ENCODE assay signal across 25 mouse cellular contexts in the genomic region with DNA sequence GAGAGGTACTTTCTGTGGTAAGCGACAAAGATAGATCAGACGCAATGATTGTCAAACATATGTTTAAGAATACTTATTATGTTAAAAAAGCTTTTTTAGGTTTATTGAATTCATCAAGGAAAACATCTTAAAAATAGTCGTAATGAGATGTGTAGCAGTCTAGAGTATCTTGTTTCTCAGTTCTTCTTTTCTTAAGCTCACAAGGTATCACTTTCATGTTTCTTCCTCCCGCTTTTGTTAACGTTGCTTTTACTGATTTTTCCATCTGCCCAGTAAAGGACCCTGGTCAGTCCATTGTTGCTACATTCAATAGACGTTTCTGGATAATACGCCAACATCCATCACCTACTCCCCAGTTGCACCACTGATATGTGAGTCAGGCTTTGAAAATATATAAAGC.
"Had no signal": no experiment of that assay in that cellular context is flagged by ENCODE, and none has a peak within 500 bp of the region (broad histone marks: within the 10 kb centered on the region; RNA-seq: fewer than 3 reads in every experiment).

No protein-coding gene starts in this region.

- H3K4me1 ChIP-seq: embryonic facial prominence, embryonic 10.5 days; embryonic facial prominence, embryonic 12.5 days; embryonic facial prominence, embryonic 13.5 days; embryonic facial prominence, embryonic 15.5 days; forebrain, embryonic 10.5 days; forebrain, embryonic 12.5 days; forebrain, embryonic 13.5 days; forebrain, embryonic 15.5 days; heart, embryonic 10.5 days had no signal

- H3K27me3 ChIP-seq: embryonic facial prominence, embryonic 12.5 days; embryonic facial prominence, embryonic 13.5 days; embryonic facial prominence, embryonic 15.5 days; forebrain, embryonic 12.5 days; forebrain, embryonic 13.5 days; forebrain, embryonic 15.5 days had no signal

- H3K36me3 ChIP-seq: embryonic facial prominence, embryonic 10.5 days; embryonic facial prominence, embryonic 12.5 days; embryonic facial prominence, embryonic 13.5 days; embryonic facial prominence, embryonic 15.5 days; forebrain, embryonic 10.5 days; forebrain, embryonic 12.5 days; forebrain, embryonic 15.5 days; heart, embryonic 10.5 days had no signal

- H3K9me3 ChIP-seq: embryonic facial prominence, embryonic 10.5 days; embryonic facial prominence, embryonic 12.5 days; embryonic facial prominence, embryonic 13.5 days; embryonic facial prominence, embryonic 15.5 days; forebrain, embryonic 10.5 days; forebrain, embryonic 12.5 days; forebrain, embryonic 13.5 days; forebrain, embryonic 15.5 days; heart, embryonic 10.5 days had no signal

- H3K9ac ChIP-seq: embryonic facial prominence, embryonic 12.5 days; embryonic facial prominence, embryonic 13.5 days; embryonic facial prominence, embryonic 15.5 days; forebrain, embryonic 12.5 days; forebrain, embryonic 13.5 days; forebrain, embryonic 15.5 days; forebrain, postnatal 0 days had no signal

- H3K4me3 ChIP-seq: embryonic facial prominence, embryonic 10.5 days; embryonic facial prominence, embryonic 12.5 days; embryonic facial prominence, embryonic 13.5 days; embryonic facial prominence, embryonic 15.5 days; erythroblast, embryonic 14.5 days; forebrain, embryonic 10.5 days; forebrain, embryonic 12.5 days; forebrain, embryonic 13.5 days; forebrain, embryonic 15.5 days; gastrocnemius, adult 2 months; heart, adult 2 months; heart, embryonic 10.5 days had no signal

- H3K4me2 ChIP-seq: embryonic facial prominence, embryonic 12.5 days; embryonic facial prominence, embryonic 13.5 days; embryonic facial prominence, embryonic 15.5 days; forebrain, embryonic 12.5 days; forebrain, embryonic 13.5 days; forebrain, embryonic 15.5 days had no signal

- H3K27ac ChIP-seq: embryonic facial prominence, embryonic 10.5 days; embryonic facial prominence, embryonic 12.5 days; embryonic facial prominence, embryonic 13.5 days; embryonic facial prominence, embryonic 15.5 days; forebrain, embryonic 10.5 days; forebrain, embryonic 12.5 days; forebrain, embryonic 13.5 days; forebrain, embryonic 15.5 days; gastrocnemius, adult 2 months; heart, adult 2 months; heart, embryonic 10.5 days had no signal

- DNase-seq: cerebellum, adult 9-11 months; cerebellum, postnatal 10 days; cerebellum, postnatal 14 days; cerebellum, postnatal 25 days; cerebellum, postnatal 36 days; embryo, embryonic 11 days; forebrain, postnatal 0 days; gastrocnemius, adult 2 months; gastrocnemius, postnatal 10 days; gastrocnemius, postnatal 14 days; gastrocnemius, postnatal 25 days; gastrocnemius, postnatal 36 days; heart, adult 11 months; heart, adult 18-20 months; heart, adult 2 months had no signal
